Mouse (Mus musculus): Measurements from ENCODE around the gene Itgav. TPM values are rescaled to one million over a fixed set of nuclear protein-coding genes. Genes with fewer than 3 reads are reported as not detected.
"Not testable (repeated sequence)": the region's sequence is repeated elsewhere in the genome, so short reads cannot be mapped to it uniquely, and the experiment has no call there.

Gene Itgav
- polyA plus RNA-seq, 1 experiment, result 25.9 TPM

- TF ChIP-seq POLR2A (IDR thresholded peaks at IDR 0.05; ENCODE audit: control insufficient read depth, extremely low read depth, insufficient read depth, low read length, poor library complexity) (no peak), CTCF (IDR thresholded peaks at IDR 0.05; ENCODE audit: borderline replicate concordance, control insufficient read depth, extremely low read depth, insufficient read depth, low read length, poor library complexity) (no peak)
- no peak overlapping the region for H3K4me3 ChIP-seq (ENCODE audit: control insufficient read depth, insufficient read depth, low read length)
- no peak overlapping the region for H3K27ac ChIP-seq (ENCODE audit: control insufficient read depth, insufficient read depth, low read length)
These were observed 18.5 kb upstream of the Itgav start for GRCm38 (mm10) chr2:83705580-83706158.

DNA sequence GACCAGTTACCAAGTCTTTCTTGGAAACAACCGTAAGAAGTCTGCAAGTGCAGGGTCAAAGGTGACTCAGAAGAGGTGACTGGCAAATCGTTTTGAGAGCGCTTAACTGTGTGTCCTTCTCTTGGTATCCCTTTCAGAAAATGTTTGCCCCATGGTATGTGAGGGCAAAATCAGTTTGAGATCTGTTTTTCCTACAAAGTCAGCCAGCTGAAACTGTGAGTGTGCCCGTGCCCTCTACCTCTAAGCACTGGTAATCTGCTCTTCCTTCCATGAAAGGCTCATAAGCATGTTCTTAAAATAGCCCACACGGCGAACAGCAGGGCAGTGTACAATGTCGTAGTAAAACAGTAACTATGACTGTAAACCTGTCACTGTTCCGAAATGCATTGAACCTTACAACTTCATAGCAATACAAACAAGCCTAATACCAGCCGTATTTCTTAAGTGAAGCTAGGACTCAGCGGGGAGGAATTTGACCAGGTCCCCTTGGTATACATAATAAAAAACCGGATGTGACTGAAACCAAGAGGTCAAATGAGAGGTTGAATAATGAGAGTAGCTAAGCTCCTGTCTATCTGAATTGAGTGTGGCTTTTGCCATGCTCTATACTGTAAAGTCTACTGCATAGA, 14.2 kb upstream of the Itgav start:
- no peaks in the 10 kb centered on the region for H3K27me3 ChIP-seq (ENCODE audit: control insufficient read depth, insufficient read depth, low read length)
- no peak overlapping the region for H3K4me3 ChIP-seq (ENCODE audit: control insufficient read depth, insufficient read depth, low read length)
- H3K4me1 ChIP-seq (replicated peaks; ENCODE audit: control insufficient read depth, insufficient read depth, low read length), result no peaks in the 10 kb centered on the region
- H3K36me3 ChIP-seq (ENCODE audit: control insufficient read depth, insufficient read depth, low read length), result no peaks in the 10 kb centered on the region
- 71% methylated on average over 11 of the region's 11 CpGs for WGBS
- no peak overlapping the region for H3K27ac ChIP-seq (ENCODE audit: control insufficient read depth, insufficient read depth, low read length)
- no peak for DNase-seq
- TF ChIP-seq CTCF (IDR thresholded peaks at IDR 0.05; ENCODE audit: borderline replicate concordance, control insufficient read depth, extremely low read depth, insufficient read depth, low read length, poor library complexity) (no peak), POLR2A (IDR thresholded peaks at IDR 0.05; ENCODE audit: control insufficient read depth, extremely low read depth, insufficient read depth, low read length, poor library complexity) (no peak)

More at GRCm38 (mm10) chr2:83705580-83706158, 18.5 kb upstream of the Itgav start:
- Histone ChIP-seq H3K4me1 (replicated peaks; ENCODE audit: control insufficient read depth, insufficient read depth, low read length) (no peaks in the 10 kb centered on the region), H3K36me3 (ENCODE audit: control insufficient read depth, insufficient read depth, low read length) (no peaks in the 10 kb centered on the region), H3K27me3 (ENCODE audit: control insufficient read depth, insufficient read depth, low read length) (no peaks in the 10 kb centered on the region)
- 31% methylated on average over 9 of the region's 9 CpGs for whole genome bisulfite sequencing
- no peak for DNase-seq

- DNase-seq; H3K4me3 ChIP-seq (ENCODE audit: control insufficient read depth, insufficient read depth, low read length); H3K4me1 ChIP-seq (replicated peaks; ENCODE audit: control insufficient read depth, insufficient read depth, low read length); H3K36me3 ChIP-seq (ENCODE audit: control insufficient read depth, insufficient read depth, low read length); H3K27me3 ChIP-seq (ENCODE audit: control insufficient read depth, insufficient read depth, low read length); H3K27ac ChIP-seq (ENCODE audit: control insufficient read depth, insufficient read depth, low read length): not testable (repeated sequence)
- 82% methylated on average over 7 of the region's 7 CpGs for WGBS
These were observed 10.9 kb upstream of the Itgav start for GRCm38 (mm10) chr2:83713281-83713680.

GRCm38 (mm10) chr2:83713946-83714345, 10.3 kb upstream of the Itgav start:
- TF ChIP-seq POLR2A (IDR thresholded peaks at IDR 0.05; ENCODE audit: control insufficient read depth, extremely low read depth, insufficient read depth, low read length, poor library complexity) (no peak), CTCF (IDR thresholded peaks at IDR 0.05; ENCODE audit: borderline replicate concordance, control insufficient read depth, extremely low read depth, insufficient read depth, low read length, poor library complexity) (no peak)
- Histone ChIP-seq H3K36me3 (ENCODE audit: control insufficient read depth, insufficient read depth, low read length) (no peaks in the 10 kb centered on the region), H3K4me3 (ENCODE audit: control insufficient read depth, insufficient read depth, low read length) (no peak overlapping the region), H3K27ac (ENCODE audit: control insufficient read depth, insufficient read depth, low read length) (no peak overlapping the region), H3K4me1 (replicated peaks; ENCODE audit: control insufficient read depth, insufficient read depth, low read length) (no peaks in the 10 kb centered on the region), H3K27me3 (ENCODE audit: control insufficient read depth, insufficient read depth, low read length) (no peaks in the 10 kb centered on the region)
- WGBS, result 92% methylated on average over 5 of the region's 5 CpGs
- DNase-seq, result no peak

- Histone ChIP-seq H3K27ac (ENCODE audit: control insufficient read depth, insufficient read depth, low read length) (no peak overlapping the region), H3K4me3 (ENCODE audit: control insufficient read depth, insufficient read depth, low read length) (no peak overlapping the region), H3K36me3 (ENCODE audit: control insufficient read depth, insufficient read depth, low read length) (no peaks in the 10 kb centered on the region), H3K4me1 (replicated peaks; ENCODE audit: control insufficient read depth, insufficient read depth, low read length) (no peaks in the 10 kb centered on the region), H3K27me3 (ENCODE audit: control insufficient read depth, insufficient read depth, low read length) (no peaks in the 10 kb centered on the region)
- TF ChIP-seq POLR2A (IDR thresholded peaks at IDR 0.05; ENCODE audit: control insufficient read depth, extremely low read depth, insufficient read depth, low read length, poor library complexity), result no peak
- TF ChIP-seq CTCF (IDR thresholded peaks at IDR 0.05; ENCODE audit: borderline replicate concordance, control insufficient read depth, extremely low read depth, insufficient read depth, low read length, poor library complexity), result no peak
- DNase-seq, result no peak
- 52% methylated on average over 6 of the region's 6 CpGs for WGBS
These were observed 9.4 kb upstream of the Itgav start for GRCm38 (mm10) chr2:83714783-83715182.

DNA sequence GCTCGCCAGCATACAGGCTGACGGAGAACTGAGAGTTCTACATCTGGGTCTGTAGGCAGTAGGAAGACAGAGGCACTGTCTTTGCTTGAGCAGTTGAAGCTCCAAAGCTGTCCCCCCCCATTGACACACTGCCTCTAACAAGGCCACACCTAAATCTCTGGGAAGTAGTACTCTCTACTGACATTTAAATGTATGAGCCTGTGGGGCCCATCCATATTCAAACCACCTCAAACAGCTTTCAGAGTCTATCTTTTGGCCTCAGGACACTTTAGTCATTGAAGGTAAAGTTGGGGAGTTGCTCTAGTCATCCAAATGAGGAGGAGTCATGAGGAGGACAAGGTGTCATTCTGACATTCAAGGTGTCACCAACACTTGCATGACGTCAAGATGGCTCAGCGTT, 5.9 kb upstream of the Itgav start:
- H3K4me3 ChIP-seq (ENCODE audit: control insufficient read depth, insufficient read depth, low read length), result no peak overlapping the region
- no peak overlapping the region for H3K27ac ChIP-seq (ENCODE audit: control insufficient read depth, insufficient read depth, low read length)
- peaks cover 1% of the 10 kb centered on the region; the same call in 1 of the 2 replicates for H3K4me1 ChIP-seq (replicated peaks; ENCODE audit: control insufficient read depth, insufficient read depth, low read length)
- no peak for DNase-seq
- 96% methylated on average over 4 of the region's 4 CpGs for WGBS
- H3K36me3 ChIP-seq (ENCODE audit: control insufficient read depth, insufficient read depth, low read length), result no peaks in the 10 kb centered on the region
- H3K27me3 ChIP-seq (ENCODE audit: control insufficient read depth, insufficient read depth, low read length), result no peaks in the 10 kb centered on the region
- TF ChIP-seq POLR2A (IDR thresholded peaks at IDR 0.05; ENCODE audit: control insufficient read depth, extremely low read depth, insufficient read depth, low read length, poor library complexity), result no peak
- no peak for TF ChIP-seq CTCF (IDR thresholded peaks at IDR 0.05; ENCODE audit: borderline replicate concordance, control insufficient read depth, extremely low read depth, insufficient read depth, low read length, poor library complexity)

GRCm38 (mm10) chr2:83721635-83722034, 2.6 kb upstream of the Itgav start:
- Histone ChIP-seq H3K27ac (ENCODE audit: control insufficient read depth, insufficient read depth, low read length) (no peak overlapping the region), H3K4me3 (ENCODE audit: control insufficient read depth, insufficient read depth, low read length) (no peak overlapping the region)
- WGBS, result 77% methylated on average over 3 of the region's 3 CpGs

More at GRCm38 (mm10) chr2:83721635-83722034, 2.6 kb upstream of the Itgav start:
- DNase-seq, result no peak
- Histone ChIP-seq H3K27me3 (ENCODE audit: control insufficient read depth, insufficient read depth, low read length) (no peaks in the 10 kb centered on the region), H3K36me3 (ENCODE audit: control insufficient read depth, insufficient read depth, low read length) (no peaks in the 10 kb centered on the region), H3K4me1 (replicated peaks; ENCODE audit: control insufficient read depth, insufficient read depth, low read length) (peaks cover 2% of the 10 kb centered on the region)
- TF ChIP-seq CTCF (IDR thresholded peaks at IDR 0.05; ENCODE audit: borderline replicate concordance, control insufficient read depth, extremely low read depth, insufficient read depth, low read length, poor library complexity), result no peak
- no peak for TF ChIP-seq POLR2A (IDR thresholded peaks at IDR 0.05; ENCODE audit: control insufficient read depth, extremely low read depth, insufficient read depth, low read length, poor library complexity)

All from thymus, adult 2 months (tissue).